Mouse (Mus musculus) neural tube, embryonic 12.5 days (tissue): ENCODE results near the gene Cep112. TPM values are rescaled to one million over a fixed set of nuclear protein-coding genes. Genes with fewer than 3 reads are reported as not detected.

Experiments used
- polyA plus RNA-seq: library from polyadenylated mRNA; unstranded; fragments of >200 nt; fragmentation: Nextera tagmentation; extraction: Ambion mirVana; gene quantifications from 2 replicates; pipeline ENCODE4 v1.2.1, GENCODE M21; 2016

Gene Cep112
- polyA plus RNA-seq, 1 experiment from 2014 or later, result 10.7 TPM

Other genes with a start within 250 kb of the Cep112 start
- 0.51 TPM in 1 of 2 replicates, not detected in the other for gene Apoh, start 81.8 kb upstream of the Cep112 start, polyA plus RNA-seq
- gene Prkca, start 81.3 kb upstream of the Cep112 start, polyA plus RNA-seq, result 8.1 and 8.5 TPM in 2 replicates